Mouse (Mus musculus) limb, embryonic 11.5 days (tissue): ENCODE data around the gene Ngb. TPM values are rescaled to one million over a fixed set of nuclear protein-coding genes. Genes with fewer than 3 reads are reported as not detected.

Source experiments
- ATAC-seq: fragments of 200-750 bp; cut with Nextera tagmentation; 2 replicates; pipeline ENCODE4 v1.8.0; 2017; ENCODE audit warnings: low read depth; ENCODE audit not compliant: insufficient number of reproducible peaks, low FRiP score, low TSS enrichment
- DNase-seq: peaks from one replicate; pipeline ENCODE4 v3.0.0-alpha.2; 2015; ENCODE audit warnings: low spot score
- H3K27ac ChIP-seq: fragments of 300-500 bp; sonication (generic); replicated peaks from 2 replicates; pipeline ENCODE4 v1.5.1; 2014; ENCODE audit warnings: low read depth, mild to moderate bottlenecking, low read length
- H3K27me3 ChIP-seq: fragments of 300-500 bp; sonication (generic); 2 replicates; pipeline ENCODE4 v1.6.1; 2014; ENCODE audit warnings: mild to moderate bottlenecking, low read length, mixed read lengths; ENCODE audit not compliant: control insufficient read depth, insufficient read depth
- H3K36me3 ChIP-seq: fragments of 300-500 bp; sonication (generic); 2 replicates; pipeline ENCODE4 v1.6.1; 2014; ENCODE audit warnings: mild to moderate bottlenecking, low read length, moderate library complexity, mixed read lengths; ENCODE audit not compliant: control insufficient read depth, insufficient read depth
- H3K4me1 ChIP-seq: fragments of 300-500 bp; sonication (generic); 2 replicates; pipeline ENCODE4 v1.6.1; 2014; ENCODE audit warnings: low read length, mixed read lengths; ENCODE audit not compliant: control insufficient read depth, insufficient read depth
- H3K4me2 ChIP-seq: fragments of 300-500 bp; sonication (generic); 2 replicates; pipeline ENCODE4 v1.6.1; 2014; ENCODE audit warnings: low read depth, mild to moderate bottlenecking, moderate library complexity; ENCODE audit not compliant: severe bottlenecking
- H3K4me3 ChIP-seq: fragments of 300-500 bp; sonication (generic); 2 replicates; pipeline ENCODE4 v1.5.1; 2014; ENCODE audit warnings: low read depth, low read length
- H3K9ac ChIP-seq: fragments of 300-500 bp; sonication (generic); 2 replicates; pipeline ENCODE4 v1.6.1; 2014; ENCODE audit warnings: mild to moderate bottlenecking, low read length
- H3K9me3 ChIP-seq: fragments of 300-500 bp; sonication (generic); 2 replicates; pipeline ENCODE4 v1.6.1; 2016; ENCODE audit warnings: low read length; ENCODE audit not compliant: control insufficient read depth
- WGBS: fragments of 180-500 bp; shearing (Covaris S2); extraction: QIAGEN DNeasy Blood & Tissue Kit; methylation state at CpG from one replicate; pipeline ENCODE4 v1.1.7; 2014; 5-methylcytosine and 5-hydroxymethylcytosine counted together
- polyA plus RNA-seq: library from polyadenylated mRNA; unstranded; fragments of >200 nt; fragmentation: Nextera tagmentation; extraction: Ambion mirVana; gene quantifications from 2 replicates; pipeline ENCODE4 v1.2.1, GENCODE M21; 2014

The Ngb gene
- 0.12 and 0.18 TPM in 2 replicates for polyA plus RNA-seq

DNA sequence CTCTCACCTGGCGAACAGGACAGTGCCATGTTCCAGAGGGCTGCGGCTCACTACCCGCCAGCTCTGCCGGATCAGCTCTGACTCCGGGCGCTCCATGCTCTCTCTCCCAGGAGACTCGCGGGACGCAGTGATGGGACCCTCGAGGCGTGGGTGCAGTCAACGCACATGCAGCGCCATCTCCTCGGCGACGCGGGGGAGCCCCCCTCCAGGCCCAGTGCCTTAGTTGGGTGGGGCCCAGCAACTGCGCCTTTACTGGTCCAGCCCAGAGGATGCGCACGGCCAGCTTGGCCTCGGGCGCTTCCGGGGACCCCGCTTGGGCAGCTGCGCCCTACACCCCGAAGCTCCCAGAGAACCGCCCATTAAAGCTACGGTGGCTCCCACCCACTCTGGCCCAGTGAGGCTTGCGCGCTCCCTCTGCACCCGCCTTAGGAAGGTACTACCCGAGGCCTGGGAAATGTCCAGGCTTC lies at the start of gene Ngb:
Ngb (minus strand) TSS at position 375 of the 467 bp plus-strand sequence.
- 4% methylated on average over 32 of the region's 32 CpGs for WGBS

DNA sequence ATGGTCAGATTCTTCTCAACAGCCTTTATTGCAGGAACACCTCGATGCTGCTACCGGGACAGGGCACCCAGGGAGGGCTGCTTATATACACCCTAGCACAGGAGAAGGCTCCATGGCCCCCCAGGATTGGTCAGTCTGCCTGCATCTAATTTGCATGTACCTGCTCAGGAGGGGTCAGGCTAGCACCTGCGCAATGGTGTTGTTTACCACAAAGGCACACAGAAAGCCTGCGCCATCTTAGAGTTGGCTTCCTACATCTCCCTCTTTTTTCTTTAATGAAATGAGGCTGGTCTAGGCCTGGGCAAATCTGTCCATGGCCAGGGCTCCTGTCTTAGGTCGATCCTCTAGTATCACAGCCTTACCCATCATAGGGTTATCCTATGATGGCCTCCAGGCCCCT lies 47.1 kb upstream of the Ngb start:
- H3K9ac ChIP-seq = no peak overlapping the region
- H3K4me1 ChIP-seq = peaks cover 10% of the 10 kb centered on the region; the same call in 1 of the 2 replicates
- H3K36me3 ChIP-seq = peaks cover 4% of the 10 kb centered on the region; the same call in 1 of the 2 replicates
- H3K27ac ChIP-seq = no peak overlapping the region
- no peak for DNase-seq
- H3K9me3 ChIP-seq = no peaks in the 10 kb centered on the region; the same call in 1 of the 2 replicates
- H3K27me3 ChIP-seq = no peaks in the 10 kb centered on the region
- no peak overlapping the region for H3K4me3 ChIP-seq
- 96% methylated on average over 5 of the region's 5 CpGs for WGBS
- H3K4me2 ChIP-seq = no peak overlapping the region
- ATAC-seq = no peak

More for the DNA sequence above, at the start of gene Ngb:
- peaks cover 21% of the 10 kb centered on the region for H3K27me3 ChIP-seq
- DNase-seq (peak; percentile 23), ATAC-seq (no peak)
- peaks cover 11% of the 10 kb centered on the region; the same call in 1 of the 2 replicates for H3K4me1 ChIP-seq
- peak within 1 kb of the TSS; percentile 43 for H3K4me2 ChIP-seq
- peak within 1 kb of the TSS; percentile 15 for H3K4me3 ChIP-seq
- no peak within 1 kb of the TSS for H3K27ac ChIP-seq
- no peaks in the 10 kb centered on the region for H3K9me3 ChIP-seq
- no peaks in the 10 kb centered on the region for H3K36me3 ChIP-seq
- H3K9ac ChIP-seq = no peak within 1 kb of the TSS

DNA sequence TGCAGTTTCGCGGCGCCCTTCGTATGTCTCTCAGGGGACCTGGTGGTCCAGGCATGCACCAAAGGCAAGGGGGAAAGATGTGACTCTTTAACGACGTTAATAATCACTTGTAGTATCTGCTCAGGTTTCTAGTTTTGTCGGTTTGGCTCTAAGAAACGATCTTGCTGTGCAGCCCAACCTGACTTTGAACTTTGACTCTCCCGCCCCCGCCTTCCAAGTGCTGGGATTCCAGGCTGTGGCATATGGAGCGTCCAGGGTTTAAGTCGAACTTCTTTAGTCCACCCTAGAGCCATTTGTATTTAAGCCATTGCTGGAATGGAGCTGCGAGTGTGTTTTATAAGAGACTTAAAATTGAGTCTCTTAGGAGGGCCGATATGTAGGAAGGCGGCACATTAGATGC lies 45.8 kb upstream of the Ngb start:
- DNase-seq (no peak), ATAC-seq (no peak)
- peak overlapping the region; percentile 51 for H3K4me2 ChIP-seq
- H3K4me3 ChIP-seq = peak overlapping the region; percentile 89
- no peaks in the 10 kb centered on the region; the same call in 1 of the 2 replicates for H3K9me3 ChIP-seq
- H3K9ac ChIP-seq = peak overlapping the region; percentile 75
- peaks cover 4% of the 10 kb centered on the region; the same call in 1 of the 2 replicates for H3K36me3 ChIP-seq
- no peaks in the 10 kb centered on the region for H3K27me3 ChIP-seq
- H3K4me1 ChIP-seq = peaks cover 10% of the 10 kb centered on the region; the same call in 1 of the 2 replicates
- WGBS = 16% methylated on average over 15 of the region's 15 CpGs
- H3K27ac ChIP-seq = peak overlapping the region; percentile 93

DNA sequence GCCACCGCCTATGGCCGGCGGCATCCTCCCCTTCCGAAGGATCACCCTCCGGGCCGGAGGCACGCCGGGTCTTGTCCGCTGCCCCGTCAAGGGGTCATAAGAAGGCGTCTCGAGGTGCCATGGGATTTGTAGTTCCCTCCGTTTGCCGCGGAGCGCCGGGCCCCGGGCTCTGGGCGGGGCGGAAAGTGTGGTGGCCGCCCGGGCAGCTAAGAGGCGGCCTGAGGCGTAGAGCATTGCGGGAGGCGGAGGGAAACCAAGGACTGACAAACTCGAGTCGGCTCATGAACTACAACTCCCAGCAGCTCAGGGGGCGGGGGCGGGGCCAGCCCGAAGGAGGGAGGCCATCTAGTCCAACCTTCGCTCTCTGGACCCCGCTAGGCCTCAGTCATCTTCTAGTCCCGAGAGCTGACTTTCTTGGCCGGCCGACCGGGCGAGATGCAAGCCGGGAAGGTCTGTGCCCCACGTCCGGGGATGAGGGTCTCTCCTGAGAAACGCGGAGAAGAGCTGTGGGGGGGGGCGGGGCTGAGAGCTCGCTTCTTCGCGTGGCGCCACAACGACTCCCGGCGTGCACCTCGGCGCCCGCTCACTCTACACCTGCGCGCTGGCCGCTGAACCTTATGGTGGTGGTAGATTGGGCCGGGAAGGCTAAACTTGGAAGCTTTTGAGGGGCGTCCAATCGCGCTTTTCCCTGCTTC lies 45.2 kb upstream of the Ngb start, which contains the start of gene Pomt2:
Pomt2 (minus strand) TSS at position 574 of the 695 bp plus-strand sequence.
- Histone ChIP-seq H3K9me3 (no peaks in the 10 kb centered on the region; the same call in 1 of the 2 replicates), H3K27me3 (no peaks in the 10 kb centered on the region), H3K9ac (peak within 1 kb of the TSS; percentile 75), H3K4me1 (peaks cover 10% of the 10 kb centered on the region; the same call in 1 of the 2 replicates), H3K27ac (peak within 1 kb of the TSS; percentile 93), H3K36me3 (peaks cover 4% of the 10 kb centered on the region; the same call in 1 of the 2 replicates), H3K4me3 (peak within 1 kb of the TSS; percentile 89), H3K4me2 (peak within 1 kb of the TSS; percentile 51)
- peak; percentile 95 for ATAC-seq
- WGBS = under 1% methylated on average over 61 of the region's 61 CpGs
- peak; percentile 92 for DNase-seq

DNA sequence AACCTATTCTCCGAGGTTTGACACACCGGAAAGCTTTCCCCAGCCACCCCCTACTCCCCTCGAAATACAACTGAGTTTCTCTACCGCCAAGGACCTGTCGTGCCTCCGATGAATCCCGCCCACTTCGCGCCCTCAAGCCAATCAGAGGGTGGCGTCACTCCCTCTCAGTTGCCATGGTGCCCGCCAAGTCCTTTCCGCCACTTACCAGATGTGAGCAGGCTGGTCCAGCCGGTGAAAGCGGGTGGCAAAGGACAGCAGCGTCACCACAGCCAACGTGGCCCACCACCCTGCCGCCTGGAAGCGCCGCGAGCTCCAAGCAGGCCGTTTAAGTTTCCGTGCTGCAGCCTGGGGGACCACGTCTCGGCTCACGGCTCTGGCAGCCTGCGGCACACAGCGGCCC lies 44.6 kb upstream of the Ngb start, which contains the start of gene Gstz1:
Gstz1 (plus strand) TSS at position 200 of the 400 bp plus-strand sequence.
- Histone ChIP-seq H3K9ac (peak within 1 kb of the TSS; percentile 75), H3K36me3 (peaks cover 4% of the 10 kb centered on the region; the same call in 1 of the 2 replicates), H3K4me2 (peak within 1 kb of the TSS; percentile 51), H3K4me1 (peaks cover 10% of the 10 kb centered on the region; the same call in 1 of the 2 replicates), H3K4me3 (peak within 1 kb of the TSS; percentile 89), H3K27ac (peak within 1 kb of the TSS; percentile 93), H3K9me3 (no peaks in the 10 kb centered on the region; the same call in 1 of the 2 replicates), H3K27me3 (no peaks in the 10 kb centered on the region)
- ATAC-seq = peak; percentile 86
- DNase-seq = peak; percentile 92
- WGBS = under 1% methylated on average over 27 of the region's 27 CpGs

DNA sequence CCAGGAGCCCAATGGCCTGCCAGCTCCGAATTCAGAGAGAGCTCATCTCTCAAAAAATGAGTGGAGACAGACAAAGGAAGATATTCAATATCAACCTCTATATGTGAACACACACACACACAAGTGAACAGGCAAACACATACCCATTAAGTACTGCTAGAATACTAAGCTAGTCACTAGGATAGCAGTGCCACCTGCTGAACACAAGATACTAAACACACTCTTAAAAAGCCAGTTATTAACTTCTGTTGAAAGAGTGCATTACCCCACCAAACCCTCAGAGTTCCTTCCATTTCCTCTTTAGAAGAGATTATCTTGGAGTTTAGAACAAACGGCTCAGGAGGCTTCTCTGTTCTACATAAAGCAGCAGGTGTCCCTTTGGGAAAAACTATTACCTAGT lies 39.8 kb upstream of the Ngb start:
- ATAC-seq (no peak), DNase-seq (no peak)
- no peak overlapping the region for H3K27ac ChIP-seq
- H3K27me3 ChIP-seq = no peaks in the 10 kb centered on the region
- H3K9ac ChIP-seq = no peak overlapping the region
- WGBS = 83% methylated on average over 2 of the region's 2 CpGs
- 0 out of 2 replicates have a peak, but pooled peaks cover 6% of the 10 kb centered on the region for H3K4me1 ChIP-seq
- 0 out of 2 replicates have a peak, but pooled peaks cover 2% of the 10 kb centered on the region for H3K36me3 ChIP-seq
- H3K9me3 ChIP-seq = no peaks in the 10 kb centered on the region
- H3K4me2 ChIP-seq = no peak overlapping the region
- no peak overlapping the region for H3K4me3 ChIP-seq

DNA sequence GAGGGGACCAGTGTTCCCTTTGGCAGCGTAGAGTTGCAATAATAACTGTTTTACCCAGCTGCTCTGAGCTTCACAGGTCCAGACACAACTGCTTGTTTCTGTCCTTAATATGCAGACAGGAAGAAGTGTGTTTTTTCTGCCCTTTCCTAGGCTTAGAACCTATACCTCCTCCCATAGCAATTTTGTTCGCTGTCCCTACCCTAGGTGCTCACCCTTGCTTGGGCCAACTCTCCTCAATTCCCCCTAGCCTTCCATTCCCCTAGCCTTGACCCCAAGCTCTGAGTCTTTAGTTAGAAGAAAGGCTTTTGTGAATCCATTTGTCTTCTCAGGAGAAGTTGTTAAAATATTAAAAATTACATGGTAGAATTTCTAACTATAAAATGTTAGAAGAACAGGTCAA lies 36.4 kb upstream of the Ngb start:
- no peaks in the 10 kb centered on the region for H3K27me3 ChIP-seq
- no peaks in the 10 kb centered on the region for H3K9me3 ChIP-seq
- no peak overlapping the region for H3K4me3 ChIP-seq
- DNase-seq = no peak
- H3K4me1 ChIP-seq = no peaks in the 10 kb centered on the region
- H3K36me3 ChIP-seq = no peaks in the 10 kb centered on the region
- ATAC-seq = no peak
- H3K9ac ChIP-seq = no peak overlapping the region
- H3K27ac ChIP-seq = no peak overlapping the region
- WGBS = 70% methylated on average over 2 of the region's 2 CpGs
- H3K4me2 ChIP-seq = no peak overlapping the region

DNA sequence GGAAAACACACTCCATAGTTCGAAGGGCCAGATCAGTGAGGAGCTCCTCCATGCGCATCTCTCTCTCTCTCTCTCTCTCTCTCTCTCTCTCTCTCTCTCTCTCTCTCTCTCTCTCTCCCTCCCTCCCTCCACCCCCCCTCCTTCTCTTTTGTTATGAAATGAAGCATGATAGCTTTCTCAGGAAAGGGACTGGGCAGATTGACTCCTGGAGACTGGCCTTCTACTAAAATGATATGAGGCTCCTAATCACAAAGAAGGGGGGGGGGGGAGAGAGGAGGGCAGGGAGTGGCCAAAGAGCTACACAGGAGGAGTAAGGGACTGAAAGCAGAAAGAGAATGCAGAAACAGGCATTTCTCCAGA lies 36.0 kb upstream of the Ngb start:
- no peak for ATAC-seq
- Histone ChIP-seq H3K4me1 (no peaks in the 10 kb centered on the region), H3K9me3 (no peaks in the 10 kb centered on the region), H3K27ac (no peak overlapping the region), H3K9ac (no peak overlapping the region), H3K4me3 (no peak overlapping the region), H3K36me3 (no peaks in the 10 kb centered on the region), H3K4me2 (no peak overlapping the region), H3K27me3 (no peaks in the 10 kb centered on the region)
- WGBS = 90% methylated on average over 2 of the region's 2 CpGs
- no peak for DNase-seq
